Mouse (Mus musculus): ENCODE measurements around the gene Ankrd13b. TPM values are rescaled to one million over a fixed set of nuclear protein-coding genes. Genes with fewer than 3 reads are reported as not detected.

Gene Ankrd13b
- total and polyA plus RNA-seq, 3 experiments, result 22.6 to 54.0 TPM; not detected in 1

- TF ChIP-seq TCF12 (IDR thresholded peaks at IDR 0.05; ENCODE audit: low read depth, low read length), result peak; percentile 45; the same call in 1 of the 2 replicates
- TF ChIP-seq ZKSCAN1 (IDR thresholded peaks at IDR 0.05; ENCODE audit: low read depth, low read length), result no peak
- TF ChIP-seq NRF1 (IDR thresholded peaks at IDR 0.05; ENCODE audit: insufficient read depth, low read depth, low read length, poor library complexity, severe bottlenecking), result no peak
- TF ChIP-seq ZMIZ1 (IDR thresholded peaks at IDR 0.05; ENCODE audit: low read depth, low read length), result no peak; the same call in 1 of the 2 replicates
- TF ChIP-seq CHD1 (IDR thresholded peaks at IDR 0.05; ENCODE audit: low read depth, low read length), result no peak
- TF ChIP-seq NELFE (IDR thresholded peaks at IDR 0.05; ENCODE audit: low read depth, low read length), result no peak
- no peak for TF ChIP-seq GATA1 (IDR thresholded peaks at IDR 0.05; ENCODE audit: low read depth, low read length)
- no peak for TF ChIP-seq POLR2A (IDR thresholded peaks at IDR 0.05; ENCODE audit: control insufficient read depth in 1 of 2, insufficient read depth in 1 of 2, low read depth in 1 of 2, low read length in 2 of 2, poor library complexity in 1 of 2)
- no peak for TF ChIP-seq MAX (IDR thresholded peaks at IDR 0.05; ENCODE audit: low read length)
- no peak; the same call in 1 of the 2 replicates for TF ChIP-seq ELF1 (IDR thresholded peaks at IDR 0.05; ENCODE audit: low read depth, low read length)
- peak; percentile 88 to 100 (median 99) for TF ChIP-seq CTCF (IDR thresholded peaks at IDR 0.05 in 2 of 3, conservative IDR thresholded peaks at IDR 0.05 in 1 of 3; ENCODE audit: control insufficient read depth in 1 of 3, insufficient read depth in 1 of 3, low read depth in 2 of 3, low read length in 3 of 3, poor library complexity in 1 of 3, severe bottlenecking in 1 of 3)
- TF ChIP-seq E2F4 (IDR thresholded peaks at IDR 0.05; ENCODE audit: borderline replicate concordance, low read depth, low read length), result no peak
- peak; percentile 69 for TF ChIP-seq ZC3H11A (IDR thresholded peaks at IDR 0.05; ENCODE audit: low read depth, low read length)
- TF ChIP-seq TAL1 (IDR thresholded peaks at IDR 0.05; ENCODE audit: low read length), result no peak
- peak; percentile 85 for TF ChIP-seq RAD21 (IDR thresholded peaks at IDR 0.05; ENCODE audit: low read depth, low read length)
- peak; percentile 85 for TF ChIP-seq SMC3 (IDR thresholded peaks at IDR 0.05; ENCODE audit: low read depth, low read length)
- no peak for TF ChIP-seq POLR2AphosphoS5 (IDR thresholded peaks at IDR 0.05; ENCODE audit: borderline replicate concordance, low read depth, low read length)
- no peak for TF ChIP-seq RCOR1 (IDR thresholded peaks at IDR 0.05; ENCODE audit: low read depth, low read length)
- TF ChIP-seq MEF2A (IDR thresholded peaks at IDR 0.05; ENCODE audit: extremely low read depth, insufficient replicate concordance, low read depth, low read length, poor library complexity, severe bottlenecking), result no peak
These were observed 1.6 kb upstream of the Ankrd13b start (continued) for GRCm38 (mm10) chr11:77491123-77491501.

- Histone ChIP-seq H3K36me3 (ENCODE audit: control insufficient read depth in 1 of 2, insufficient read depth in 2 of 2, low read length in 2 of 2) (peaks cover 0 to 33% of the 10 kb centered on the region in 2 experiments; a peak in 2 of 4 replicates), H3K4me3 (ENCODE audit: control insufficient read depth in 1 of 2, insufficient read depth in 1 of 2, low read depth in 2 of 2, low read length in 2 of 2) (peak overlapping the region; percentile 32 to 60; a peak in 2 of 4 replicates), H3K79me2 (ENCODE audit: control insufficient read depth, insufficient read depth, low read length, poor library complexity) (peaks cover 62% of the 10 kb centered on the region), H3K4me1 (ENCODE audit: control insufficient read depth in 1 of 2, insufficient read depth in 2 of 2, low read length in 2 of 2) (peaks cover 2 to 38% of the 10 kb centered on the region in 2 experiments; a peak in 3 of 4 replicates), H3K9ac (ENCODE audit: control insufficient read depth, low read depth, low read length, poor library complexity, severe bottlenecking) (peak overlapping the region; percentile 68), H3K27ac (ENCODE audit: control insufficient read depth, low read depth, low read length) (no peak overlapping the region), H3K9me3 (replicated peaks; ENCODE audit: insufficient read depth, low read length) (no peaks in the 10 kb centered on the region), H3K27me3 (ENCODE audit: control insufficient read depth in 1 of 2, insufficient read depth in 2 of 2, low read length in 2 of 2) (no peaks in the 10 kb centered on the region)
- TF ChIP-seq CHD2 (IDR thresholded peaks at IDR 0.05; ENCODE audit: low read length), result no peak
- no peak for TF ChIP-seq ZKSCAN1 (IDR thresholded peaks at IDR 0.05; ENCODE audit: low read depth, low read length)
- no peak for TF ChIP-seq RCOR1 (IDR thresholded peaks at IDR 0.05; ENCODE audit: low read depth, low read length)
- no peak for TF ChIP-seq POLR2AphosphoS2 (IDR thresholded peaks at IDR 0.05; ENCODE audit: low read length)
- TF ChIP-seq MAZ (IDR thresholded peaks at IDR 0.05; ENCODE audit: low read depth, low read length), result no peak
- TF ChIP-seq NELFE (IDR thresholded peaks at IDR 0.05; ENCODE audit: low read depth, low read length), result no peak
- TF ChIP-seq MEF2A (IDR thresholded peaks at IDR 0.05; ENCODE audit: extremely low read depth, insufficient replicate concordance, low read depth, low read length, poor library complexity, severe bottlenecking), result no peak
- TF ChIP-seq MAX (IDR thresholded peaks at IDR 0.05; ENCODE audit: low read length), result no peak
- TF ChIP-seq ETS1 (IDR thresholded peaks at IDR 0.05; ENCODE audit: low read depth, low read length), result no peak
- TF ChIP-seq TCF12 (IDR thresholded peaks at IDR 0.05; ENCODE audit: low read depth, low read length), result no peak
- DNase-seq (ENCODE audit: low read depth, low spot score), result peak; percentile 47
These were observed 973 bp upstream of the Ankrd13b start for GRCm38 (mm10) chr11:77490451-77490850.
